Mouse (Mus musculus) heart, postnatal 0 days (tissue): Measurements from ENCODE around the gene Stk35. TPM values are rescaled to one million over a fixed set of nuclear protein-coding genes. Genes with fewer than 3 reads are reported as not detected.

Experiments
- ATAC-seq: fragments of 200-750 bp; cut with Nextera tagmentation; 2 replicates; pipeline ENCODE4 v1.8.0; 2017; ENCODE audit warnings: low read depth, moderate number of reproducible peaks, moderate library complexity; ENCODE audit not compliant: insufficient read depth
- DNase-seq: peaks from one replicate; pipeline ENCODE4 v3.0.0-alpha.2; 2016; ENCODE audit warnings: low spot score
- H3K27ac ChIP-seq: fragments of 300-500 bp; sonication (generic); 2 replicates; pipeline ENCODE4 v1.5.1; 2014; ENCODE audit warnings: low read depth, mild to moderate bottlenecking
- H3K27me3 ChIP-seq: fragments of 300-500 bp; sonication (generic); 2 replicates; pipeline ENCODE4 v1.6.1; 2014; ENCODE audit warnings: low read length, mixed read lengths; ENCODE audit not compliant: control insufficient read depth, insufficient read depth
- H3K36me3 ChIP-seq: fragments of 300-500 bp; sonication (generic); replicated peaks from 2 replicates; pipeline ENCODE4 v1.6.1; 2014; ENCODE audit warnings: low read length, mixed read lengths; ENCODE audit not compliant: control insufficient read depth, insufficient read depth
- H3K4me1 ChIP-seq: fragments of 300-500 bp; sonication (generic); 2 replicates; pipeline ENCODE4 v1.6.1; 2014; ENCODE audit warnings: antibody characterized with exemption; ENCODE audit not compliant: control insufficient read depth, insufficient read depth
- H3K4me2 ChIP-seq: fragments of 300-500 bp; sonication (generic); 2 replicates; pipeline ENCODE4 v1.6.1; 2014; ENCODE audit warnings: low read depth, mild to moderate bottlenecking, low read length, moderate library complexity
- H3K4me3 ChIP-seq: fragments of 300-500 bp; sonication (generic); 2 replicates; pipeline ENCODE4 v1.5.1; 2014; ENCODE audit warnings: low read depth, low read length
- H3K9ac ChIP-seq: fragments of 300-500 bp; sonication (generic); replicated peaks from 2 replicates; pipeline ENCODE4 v1.6.1; 2014; ENCODE audit warnings: low read depth, low read length, mixed read lengths
- H3K9me3 ChIP-seq: fragments of 300-500 bp; sonication (generic); replicated peaks from 2 replicates; pipeline ENCODE4 v1.6.1; 2016; ENCODE audit warnings: low read length; ENCODE audit not compliant: control insufficient read depth
- CTCF ChIP-seq: IDR thresholded peaks from 2 replicates; pipeline ENCODE4 v1.5.1; 2016; ENCODE audit warnings: antibody characterized with exemption, control low read depth, low read depth
- EP300 ChIP-seq: IDR thresholded peaks from 2 replicates; pipeline ENCODE4 v1.6.1; 2016; ENCODE audit warnings: antibody characterized with exemption, low read depth
- WGBS: fragments of 180-500 bp; shearing (Covaris S2); extraction: QIAGEN DNeasy Blood & Tissue Kit; methylation state at CpG from one replicate; pipeline ENCODE4 v1.1.7; 2014; 5-methylcytosine and 5-hydroxymethylcytosine counted together
- polyA plus RNA-seq: library from polyadenylated mRNA; unstranded; fragments of >200 nt; fragmentation: Nextera tagmentation; extraction: Ambion mirVana; gene quantifications from 2 replicates; pipeline ENCODE4 v1.2.1, GENCODE M21; 2015
- total RNA-seq: library from RNA; depleted of rRNA; stranded (reverse); fragments of >200 nt; gene quantifications from 2 replicates; pipeline ENCODE4 v1.2.3, GENCODE M21; 2014; ENCODE audit warnings: low replicate concordance; rRNA removed

The Stk35 gene
- total and polyA plus RNA-seq, 2 experiments from 2014 or later = 4.7 to 11.1 TPM

GRCm38 (mm10) chr2:129881886-129882285, 81.6 kb downstream of the Stk35 start:
- Histone ChIP-seq H3K4me3 (no peak overlapping the region), H3K9ac (no peak overlapping the region), H3K36me3 (no peaks in the 10 kb centered on the region), H3K27me3 (no peaks in the 10 kb centered on the region), H3K4me1 (no peaks in the 10 kb centered on the region), H3K9me3 (no peaks in the 10 kb centered on the region), H3K27ac (no peak overlapping the region), H3K4me2 (no peak overlapping the region)
- WGBS = 69% methylated on average over 1 of the region's 1 CpGs
- no peak for DNase-seq
- no peak for ATAC-seq
- TF ChIP-seq CTCF (no peak), EP300 (no peak)

Other genes starting within 250 kb of the Stk35 start
- 17.0 and 43.9 TPM in 2 replicates for gene Sirpa, start 207.7 kb upstream of the Stk35 start, total RNA-seq
- gene Sirpa, start 207.7 kb upstream of the Stk35 start, polyA plus RNA-seq = 8.8 and 10.8 TPM in 2 replicates
- 0.81 TPM in 1 of 2 replicates, not detected in the other for gene Pdyn, start 100.7 kb upstream of the Stk35 start, total RNA-seq
- gene Pdyn, start 100.7 kb upstream of the Stk35 start, polyA plus RNA-seq = 0.04 TPM in 2 replicates
- 1.1 TPM in 1 of 2 replicates, not detected in the other for gene Tgm3, start 211.8 kb downstream of the Stk35 start, total RNA-seq
- not detected in 2 replicates for gene Tgm3, start 211.8 kb downstream of the Stk35 start, polyA plus RNA-seq